23 mouse cellular contexts compared by ENCODE assay signal in the genomic region with DNA sequence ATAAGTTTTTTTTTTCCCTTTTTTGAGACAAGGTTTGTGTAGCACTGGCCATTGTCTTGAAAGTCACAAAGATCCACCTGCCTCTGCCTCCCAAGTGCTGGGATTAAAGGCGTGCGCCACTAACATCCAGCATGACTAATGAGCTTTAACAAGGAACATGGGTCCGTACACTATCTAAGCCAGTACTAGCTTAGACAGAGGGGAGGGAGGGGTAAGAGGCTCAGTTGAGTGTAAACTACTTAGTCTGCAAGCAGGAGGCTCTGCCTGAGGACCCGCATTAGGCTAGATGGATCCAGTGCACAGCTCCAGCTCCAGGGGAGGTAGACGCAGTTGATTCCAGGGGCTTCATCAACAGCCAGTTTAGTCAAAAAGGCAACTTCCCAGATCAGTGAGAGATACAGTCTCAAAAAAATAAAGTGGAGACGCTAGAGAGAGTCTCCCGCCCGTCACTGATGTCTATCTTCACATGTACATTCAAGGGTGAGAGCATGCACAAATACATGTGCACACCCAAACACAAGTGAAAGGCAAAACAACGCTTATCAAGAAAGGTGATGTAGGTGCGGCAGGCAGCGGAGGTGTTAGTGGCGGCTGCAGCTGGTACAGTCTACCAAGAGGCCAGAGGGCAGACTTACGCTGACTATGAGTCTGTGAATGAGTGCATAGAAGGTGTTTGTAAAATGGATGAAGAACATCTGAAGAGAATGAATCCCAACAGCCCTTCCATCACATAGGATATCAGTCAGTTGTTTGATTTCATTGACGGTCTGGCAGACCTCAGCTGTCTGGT. TPM values are rescaled to one million over a fixed set of nuclear protein-coding genes. Genes with fewer than 3 reads are reported as not detected.
DNase-seq lines count a peak whose midpoint lies in the region; ATAC-seq and TF ChIP-seq lines count a peak whose summit lies in the region.
"Had no signal": no experiment of that assay in that cellular context is flagged by ENCODE, and none has a peak within 500 bp of the region (broad histone marks: within the 10 kb centered on the region; RNA-seq: fewer than 3 reads in every experiment).

No protein-coding gene starts in this region.

- H3K27ac ChIP-seq in gastrocnemius, adult 2 months: peak overlapping the region; percentile 25; the same call in 1 of the 2 replicates
- no peak overlapping the region for H3K27ac ChIP-seq in liver, embryonic 11.5 days (ENCODE audit: low read depth, low read length)
- H3K27ac ChIP-seq in layer of hippocampus, adult 2 months: no peak overlapping the region
- H3K27ac ChIP-seq: embryonic facial prominence, embryonic 15.5 days; forebrain, embryonic 10.5 days; heart, adult 2 months; hindbrain, embryonic 13.5 days had no signal

- peak; percentile 12 for DNase-seq in gastrocnemius, adult 2 months
- no peak for DNase-seq in gastrocnemius, adult 18-20 months (ENCODE audit: low spot score)
- DNase-seq in liver, embryonic 11.5 days (ENCODE audit: low spot score): no peak
- no peak for DNase-seq in liver
- peak; percentile 56 for DNase-seq in retina, adult 2 months (ENCODE audit: low read depth, low spot score)
- no peak for DNase-seq in retina, embryonic 14.5 days (ENCODE audit: low spot score)
- DNase-seq in left cerebral cortex, postnatal 4 days: no peak
- DNase-seq in layer of hippocampus, adult 2 months (ENCODE audit: low spot score in 2 of 2): no peak
- DNase-seq: adrenal gland, postnatal 10 days; B cell, adult 2 months; cerebellum, adult 11 months; cerebellum, adult 8-10 months; cerebellum, postnatal 14 days; embryo, embryonic 11 days; gastrocnemius, postnatal 14 days; heart, adult 2 months; heart, postnatal 10 days had no signal

- no peaks in the 10 kb centered on the region for H3K27me3 ChIP-seq in liver, embryonic 11.5 days (replicated peaks; ENCODE audit: control insufficient read depth, insufficient read depth, low read length)
- H3K27me3 ChIP-seq: embryonic facial prominence, embryonic 15.5 days; hindbrain, embryonic 13.5 days had no signal

- 83% methylated on average over 14 of the region's 14 CpGs for WGBS in liver, embryonic 11.5 days

- no peaks in the 10 kb centered on the region for H3K9me3 ChIP-seq in liver, embryonic 11.5 days (ENCODE audit: control insufficient read depth, low read length)
- H3K9me3 ChIP-seq: embryonic facial prominence, embryonic 15.5 days; forebrain, embryonic 10.5 days; G1E; hindbrain, embryonic 13.5 days had no signal

- peaks cover 28% of the 10 kb centered on the region for H3K36me3 ChIP-seq in liver, embryonic 11.5 days (ENCODE audit: control insufficient read depth, insufficient read depth, low read length)

- H3K9ac ChIP-seq in liver, embryonic 11.5 days (ENCODE audit: low read depth, low read length): 0 out of 2 replicates have a peak overlapping the region, but pooled peaks have one; percentile 12
- H3K9ac ChIP-seq: embryonic facial prominence, embryonic 15.5 days; hindbrain, embryonic 13.5 days had no signal

- no peak overlapping the region for H3K4me3 ChIP-seq in gastrocnemius, adult 2 months
- no peak overlapping the region for H3K4me3 ChIP-seq in liver, embryonic 11.5 days (ENCODE audit: low read depth, low read length)
- H3K4me3 ChIP-seq in layer of hippocampus, adult 2 months: no peak overlapping the region
- H3K4me3 ChIP-seq: embryonic facial prominence, embryonic 15.5 days; erythroblast, embryonic 14.5 days; forebrain, embryonic 10.5 days; heart, adult 2 months; hindbrain, embryonic 13.5 days had no signal

- intact Hi-C loops in gastrocnemius, adult 2 months (cut with DNase I): no loop called here
- intact Hi-C loops in left cerebral cortex, postnatal 4 days (cut with DNase I): no loop called here

- H3K4me2 ChIP-seq in liver, embryonic 11.5 days: no peak overlapping the region
- H3K4me2 ChIP-seq: embryonic facial prominence, embryonic 15.5 days; hindbrain, embryonic 13.5 days had no signal

- TF ChIP-seq CTCF in gastrocnemius, adult 2 months (IDR thresholded peaks at IDR 0.05): no peak
- no peak for TF ChIP-seq CTCF in layer of hippocampus, adult 2 months (conservative IDR thresholded peaks at IDR 0.05)

- H3K4me1 ChIP-seq in liver, embryonic 11.5 days (replicated peaks; ENCODE audit: control insufficient read depth, insufficient read depth, low read length): peaks cover 38% of the 10 kb centered on the region

- no peak for ATAC-seq in liver, embryonic 11.5 days (replicated peaks; ENCODE audit: low FRiP score)
- ATAC-seq: forebrain, embryonic 14.5 days had no signal

RNA-seq across cellular contexts. Expression of gene Rnf10, which starts 10.0 kb away (rescaled TPM):
- total RNA-seq in gastrocnemius, adult 2 months (2021): 100 to 1,000 TPM; 269 to 274 TPM
- total RNA-seq in gastrocnemius, adult 18-20 months (2021): 100 to 1,000 TPM; 275 to 312 TPM
- 72.2 and 76.8 TPM in 2 replicates for polyA plus RNA-seq in liver, embryonic 11.5 days (2014; fragmentation: Nextera tagmentation; extraction: Ambion mirVana)
- total RNA-seq in left cerebral cortex, postnatal 4 days (2021): 100 to 1,000 TPM; 262 to 280 TPM
- 100 to 1,000 TPM; 238 to 248 TPM for total RNA-seq in layer of hippocampus, adult 2 months (2021)

RNA-seq across cellular contexts. Expression of gene Coq5, which starts 16.8 kb away (rescaled TPM):
- total RNA-seq in gastrocnemius, adult 2 months (2021): 100 to 1,000 TPM in 1 of 2 experiments, 10 to 100 TPM in 1; 63.8 to 112 TPM
- total RNA-seq in gastrocnemius, adult 18-20 months (2021): 10 to 100 TPM; 81.3 to 91.7 TPM
- polyA plus RNA-seq in liver, embryonic 11.5 days (2014; fragmentation: Nextera tagmentation; extraction: Ambion mirVana): 62.7 and 67.9 TPM in 2 replicates
- total RNA-seq in left cerebral cortex, postnatal 4 days (2021): 10 to 100 TPM; 29.7 to 33.8 TPM
- total RNA-seq in layer of hippocampus, adult 2 months (2021): 10 to 100 TPM; 40.9 to 42.6 TPM

RNA-seq across cellular contexts. Expression of gene Pop5, which starts 27.1 kb away (rescaled TPM):
- total RNA-seq in gastrocnemius, adult 2 months (2021): 10 to 100 TPM; 27.8 to 51.7 TPM
- 10 to 100 TPM; 34.9 to 39.3 TPM for total RNA-seq in gastrocnemius, adult 18-20 months (2021)
- polyA plus RNA-seq in liver, embryonic 11.5 days (2014; fragmentation: Nextera tagmentation; extraction: Ambion mirVana): 171 and 181 TPM in 2 replicates
- total RNA-seq in left cerebral cortex, postnatal 4 days (2021): 10 to 100 TPM; 27.4 to 31.8 TPM
- total RNA-seq in layer of hippocampus, adult 2 months (2021): 100 to 1,000 TPM; 103 to 104 TPM

RNA-seq across cellular contexts. Expression of gene Dynll1, which starts 38.1 kb away (rescaled TPM):
- total RNA-seq in gastrocnemius, adult 2 months (2021): 100 to 1,000 TPM in 1 of 2 experiments, 10 to 100 TPM in 1; 48.4 to 115 TPM
- 10 to 100 TPM; 44.1 to 75.5 TPM for total RNA-seq in gastrocnemius, adult 18-20 months (2021)
- 1,214 and 1,307 TPM in 2 replicates for polyA plus RNA-seq in liver, embryonic 11.5 days (2014; fragmentation: Nextera tagmentation; extraction: Ambion mirVana)
- 100 to 1,000 TPM; 678 to 766 TPM for total RNA-seq in left cerebral cortex, postnatal 4 days (2021)
- total RNA-seq in layer of hippocampus, adult 2 months (2021): 100 to 1,000 TPM; 727 to 730 TPM

Comparison
In these comparisons a context has a peak if more than half of its experiments do, and no peak if none do; other contexts are left out.
1. DNase-seq: peak in gastrocnemius, adult 2 months (single experiment) and retina, adult 2 months (single experiment); none in gastrocnemius, adult 18-20 months (single experiment), liver, embryonic 11.5 days (single experiment), liver (single experiment), retina, embryonic 14.5 days (single experiment), left cerebral cortex, postnatal 4 days (single experiment) and layer of hippocampus, adult 2 months (0 of 2).